Mouse (Mus musculus) heart, adult 2 months (tissue): Measurements from ENCODE around the gene Spcs3.

Experiments used
- CTCF ChIP-seq: fragments of 200-600 bp; IDR thresholded peaks from 2 replicates; pipeline ENCODE4 v1.8.1; 2022; ENCODE audit warnings: antibody characterized with exemption, mild to moderate bottlenecking, moderate library complexity
- EP300 ChIP-seq: fragments of 200-500 bp; IDR thresholded peaks from 2 replicates; pipeline ENCODE4 v1.6.1; 2011; ENCODE audit warnings: low read depth, low read length, control low read depth; ENCODE audit not compliant: insufficient read depth

DNA sequence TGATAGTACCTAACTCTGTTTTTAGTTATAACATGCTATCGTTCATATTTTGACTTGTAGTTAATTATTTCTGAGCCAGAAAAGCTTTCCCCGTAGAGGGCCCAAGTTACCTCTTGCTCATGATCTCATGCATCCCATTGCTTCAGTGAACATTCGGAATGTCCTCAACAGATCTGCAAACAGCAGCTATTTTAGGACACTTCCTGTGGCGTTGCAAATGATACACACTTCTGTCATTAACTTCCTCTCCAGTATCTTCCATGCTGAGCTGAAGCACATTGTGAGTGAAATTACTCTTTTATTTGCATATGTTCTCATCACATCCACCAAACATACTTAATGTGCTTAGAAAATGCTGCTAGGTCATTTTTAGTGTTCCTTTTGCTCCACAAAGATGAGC is 32.3 kb upstream of the Spcs3 start:
- TF ChIP-seq EP300, result no peak
- TF ChIP-seq CTCF, result no peak
